Mouse (Mus musculus) kidney, embryonic 16.5 days (tissue): Measurements from ENCODE around the gene Mrpl55. TPM values are rescaled to one million over a fixed set of nuclear protein-coding genes. Genes with fewer than 3 reads are reported as not detected.
A peak's percentile ranks its signal among the peaks of the same experiment; 100 is the strongest.
"Not testable (repeated sequence)": the region's sequence is repeated elsewhere in the genome, so short reads cannot be mapped to it uniquely, and the experiment has no call there.

Experiments used
- ATAC-seq: fragments of 200-750 bp; cut with Nextera tagmentation; 2 replicates; pipeline ENCODE4 v1.8.0; 2017; ENCODE audit warnings: moderate TSS enrichment; ENCODE audit not compliant: low FRiP score, low TSS enrichment
- H3K27ac ChIP-seq: fragments of 300-500 bp; sonication (generic); 2 replicates; pipeline ENCODE4 v1.5.1; 2014; ENCODE audit warnings: low read length
- H3K27me3 ChIP-seq: fragments of 300-500 bp; sonication (generic); 2 replicates; pipeline ENCODE4 v1.6.1; 2014; ENCODE audit warnings: low read length, control low read depth, mixed read lengths; ENCODE audit not compliant: insufficient read depth
- H3K36me3 ChIP-seq: fragments of 300-500 bp; sonication (generic); 2 replicates; pipeline ENCODE4 v1.6.1; 2014; ENCODE audit warnings: low read length, control low read depth, mixed read lengths; ENCODE audit not compliant: insufficient read depth
- H3K4me1 ChIP-seq: fragments of 300-500 bp; sonication (generic); 2 replicates; pipeline ENCODE4 v1.6.1; 2014; ENCODE audit warnings: low read length, control low read depth, mixed read lengths; ENCODE audit not compliant: insufficient read depth
- H3K4me2 ChIP-seq: fragments of 300-500 bp; sonication (generic); replicated peaks from 2 replicates; pipeline ENCODE4 v1.6.1; 2014; ENCODE audit warnings: low read depth, low read length
- H3K4me3 ChIP-seq: fragments of 300-500 bp; sonication (generic); 2 replicates; pipeline ENCODE4 v1.5.1; 2014; ENCODE audit warnings: mild to moderate bottlenecking, low read length
- H3K9ac ChIP-seq: fragments of 300-500 bp; sonication (generic); replicated peaks from 2 replicates; pipeline ENCODE4 v1.6.1; 2014; ENCODE audit warnings: low read length
- H3K9me3 ChIP-seq: fragments of 300-500 bp; sonication (generic); 2 replicates; pipeline ENCODE4 v1.6.1; 2016; ENCODE audit warnings: low read length, control low read depth
- WGBS: fragments of 180-500 bp; shearing (Covaris S2); extraction: QIAGEN DNeasy Blood & Tissue Kit; methylation state at CpG from one replicate; pipeline ENCODE4 v1.1.7; 2014; 5-methylcytosine and 5-hydroxymethylcytosine counted together
- polyA plus RNA-seq: library from polyadenylated mRNA; unstranded; fragments of >200 nt; fragmentation: Nextera tagmentation; extraction: Ambion mirVana; gene quantifications from 2 replicates; pipeline ENCODE4 v1.2.1, GENCODE M21; 2015

The Mrpl55 gene
- polyA plus RNA-seq, 1 experiment from 2014 or later, result 104 TPM

DNA sequence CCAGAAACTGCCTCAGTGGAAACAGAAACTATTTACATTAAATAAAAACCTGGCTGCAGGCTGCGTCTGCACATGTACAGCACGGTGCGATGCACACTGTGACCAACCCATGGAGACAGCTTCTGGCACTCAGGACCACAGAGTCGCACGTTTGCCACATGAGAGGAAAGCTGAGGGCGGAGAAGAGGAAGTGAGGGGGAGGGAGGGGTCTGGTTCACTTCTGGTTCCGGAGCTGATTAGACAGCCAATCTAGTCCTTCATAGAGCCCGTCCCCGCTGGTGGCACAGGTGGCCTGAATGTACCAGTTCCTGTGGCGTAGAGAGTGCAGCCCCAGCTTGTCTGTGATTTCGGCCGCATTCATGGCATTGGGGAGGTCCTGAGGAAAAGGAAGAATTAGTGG is 10.0 kb downstream of the Mrpl55 start:
- H3K9me3 ChIP-seq, H3K9ac ChIP-seq, H3K27me3 ChIP-seq, H3K27ac ChIP-seq, H3K4me3 ChIP-seq, ATAC-seq, H3K4me2 ChIP-seq: not testable (repeated sequence)
- H3K4me1 ChIP-seq, result peaks cover 24% of the 10 kb centered on the region; the same call in 1 of the 2 replicates
- 74% methylated on average over 12 of the region's 12 CpGs for WGBS
- H3K36me3 ChIP-seq, result peaks cover 44% of the 10 kb centered on the region

DNA sequence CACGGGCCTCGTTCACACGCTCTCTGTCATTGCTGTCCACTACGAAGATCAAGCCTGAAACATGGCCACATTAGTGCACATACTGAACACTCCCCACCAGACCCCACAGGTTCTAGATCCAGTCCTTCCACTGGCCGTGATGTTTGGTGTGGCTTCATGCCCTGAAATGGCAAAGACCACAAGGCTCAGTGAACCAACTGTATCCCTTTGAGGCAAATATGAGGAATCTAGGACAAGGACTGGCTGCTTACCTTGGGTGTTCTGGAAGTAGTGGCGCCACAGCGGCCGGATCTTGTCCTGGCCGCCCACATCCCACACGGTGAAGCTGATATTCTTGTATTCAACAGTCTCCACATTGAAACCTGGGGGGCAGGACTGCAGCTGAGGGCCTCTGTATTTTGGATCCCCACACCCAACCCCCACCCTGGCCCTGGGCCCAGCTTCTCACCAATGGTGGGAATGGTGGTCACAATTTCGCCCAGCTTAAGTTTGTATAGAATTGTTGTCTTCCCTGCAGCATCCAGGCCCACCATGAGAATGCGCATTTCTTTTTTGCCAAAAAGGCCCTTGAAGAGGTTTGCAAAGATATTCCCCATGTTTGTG is 10.7 kb downstream of the Mrpl55 start:
- WGBS, result 89% methylated on average over 12 of the region's 12 CpGs
- Histone ChIP-seq H3K9ac (no peak overlapping the region), H3K27me3 (no peaks in the 10 kb centered on the region), H3K9me3 (no peaks in the 10 kb centered on the region), H3K36me3 (peaks cover 48% of the 10 kb centered on the region), H3K4me2 (no peak overlapping the region), H3K4me1 (peaks cover 23% of the 10 kb centered on the region), H3K27ac (no peak overlapping the region), H3K4me3 (no peak overlapping the region)
- ATAC-seq, result no peak

DNA sequence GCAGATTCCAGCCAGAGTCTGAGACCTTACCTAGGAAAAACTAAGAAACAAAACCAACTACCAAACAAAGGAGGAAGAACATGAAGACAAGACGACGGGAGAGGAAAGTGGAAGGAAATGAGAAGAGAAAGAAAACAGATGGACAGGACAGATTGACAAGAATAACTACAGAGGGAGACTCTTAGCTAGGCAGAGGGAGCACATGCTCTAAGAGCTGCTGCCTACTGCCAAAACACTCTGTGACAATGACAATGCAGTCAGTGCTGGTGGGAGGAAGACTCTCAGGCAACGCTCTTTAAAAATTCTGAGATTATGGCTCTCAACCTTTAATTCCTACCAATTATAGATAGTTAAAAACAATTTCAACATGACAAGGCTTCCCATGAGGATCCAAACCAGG is 14.7 kb downstream of the Mrpl55 start:
- 79% methylated on average over 3 of the region's 3 CpGs for WGBS

DNA sequence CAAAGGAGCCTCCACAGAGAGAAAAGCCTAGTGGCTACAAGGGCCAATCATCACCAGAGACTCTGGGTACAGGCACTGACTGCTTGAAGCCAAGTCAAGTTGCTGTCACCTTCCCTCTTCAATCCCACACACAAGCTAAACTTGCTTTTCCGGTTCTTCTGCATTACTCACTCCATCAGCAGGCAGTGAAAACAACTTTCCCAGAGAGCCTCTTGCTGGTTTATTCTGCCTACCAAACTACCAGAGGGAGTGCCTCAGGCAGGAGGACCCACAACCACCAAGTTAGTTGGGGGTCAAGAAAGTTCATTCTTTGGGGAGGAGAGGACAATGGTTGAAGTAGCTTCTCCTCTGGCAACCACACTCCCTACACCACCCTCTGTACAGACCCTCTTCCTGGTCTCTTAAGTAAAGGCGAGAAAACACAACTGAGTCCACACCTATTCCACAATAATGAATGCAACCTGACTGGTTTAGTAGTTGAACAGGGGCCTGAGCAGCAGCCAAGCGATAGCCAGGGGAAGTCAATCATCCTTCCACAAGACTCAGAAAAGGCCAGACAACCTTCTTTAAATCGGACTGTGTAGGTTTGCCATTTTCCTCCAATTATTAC is 16.2 kb downstream of the Mrpl55 start:
- Histone ChIP-seq H3K4me2 (peak overlapping the region; percentile 7; the same call in 1 of the 2 replicates), H3K27me3 (no peaks in the 10 kb centered on the region), H3K9me3 (no peaks in the 10 kb centered on the region), H3K4me3 (no peak overlapping the region), H3K27ac (peak overlapping the region; percentile 79), H3K9ac (no peak overlapping the region), H3K36me3 (peaks cover 36% of the 10 kb centered on the region), H3K4me1 (peaks cover 20% of the 10 kb centered on the region)
- WGBS, result 73% methylated on average over 4 of the region's 4 CpGs
- peak; percentile 51; the same call in 1 of the 2 replicates for ATAC-seq

More for the DNA sequence above, 14.7 kb downstream of the Mrpl55 start:
- peaks cover 41% of the 10 kb centered on the region for H3K36me3 ChIP-seq
- ATAC-seq, result no peak
- no peaks in the 10 kb centered on the region for H3K27me3 ChIP-seq
- H3K9ac ChIP-seq, result no peak overlapping the region
- H3K9me3 ChIP-seq, result no peaks in the 10 kb centered on the region
- no peak overlapping the region for H3K27ac ChIP-seq
- no peak overlapping the region for H3K4me2 ChIP-seq
- no peak overlapping the region for H3K4me3 ChIP-seq
- H3K4me1 ChIP-seq, result peaks cover 16% of the 10 kb centered on the region

DNA sequence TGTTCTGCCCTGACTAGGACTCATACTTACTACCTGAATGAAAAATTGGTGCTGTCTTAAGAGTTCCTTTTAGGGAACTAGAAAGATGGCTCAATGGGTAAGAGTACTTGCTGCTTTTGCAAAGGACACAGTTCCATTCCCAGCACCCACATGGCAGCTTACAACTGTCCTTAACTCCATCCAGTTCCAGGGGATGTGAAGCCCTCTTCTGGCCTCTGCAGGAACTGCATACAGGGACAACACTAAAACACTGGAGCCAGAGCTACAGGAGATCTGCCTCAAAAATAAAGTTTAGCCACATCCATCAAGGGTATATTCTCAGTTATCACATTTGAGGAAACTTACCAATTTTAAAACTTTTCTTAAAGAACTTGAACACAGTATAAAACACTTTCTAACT is 16.8 kb downstream of the Mrpl55 start:
- no peak for ATAC-seq
- Histone ChIP-seq H3K9ac (no peak overlapping the region), H3K4me1 (peaks cover 23% of the 10 kb centered on the region), H3K4me3 (no peak overlapping the region), H3K36me3 (peaks cover 34% of the 10 kb centered on the region), H3K9me3 (no peaks in the 10 kb centered on the region), H3K27me3 (no peaks in the 10 kb centered on the region), H3K27ac (peak overlapping the region; percentile 79), H3K4me2 (no peak overlapping the region; the same call in 1 of the 2 replicates)

DNA sequence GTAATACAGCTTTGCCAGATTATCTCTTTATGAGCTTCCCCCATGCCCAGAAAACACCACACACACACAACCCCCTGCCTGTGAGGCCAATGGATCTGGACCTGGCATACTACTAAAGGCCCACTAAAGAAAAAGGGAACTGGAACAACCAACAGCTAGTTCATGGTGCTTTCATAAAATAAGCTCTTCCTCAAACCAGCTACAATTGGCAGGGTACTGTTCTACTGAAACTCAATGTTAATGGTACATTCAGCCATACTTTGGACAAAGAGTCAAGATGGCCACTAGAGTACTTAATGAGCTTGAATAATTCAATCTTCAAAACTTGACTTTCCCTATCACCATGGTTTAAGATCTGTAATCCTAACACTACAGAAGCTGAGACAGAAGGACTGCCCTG is 19.3 kb downstream of the Mrpl55 start:
- Histone ChIP-seq H3K27me3 (no peaks in the 10 kb centered on the region), H3K9ac (no peak overlapping the region), H3K27ac (no peak overlapping the region), H3K9me3 (no peaks in the 10 kb centered on the region), H3K4me1 (peaks cover 48% of the 10 kb centered on the region), H3K4me2 (no peak overlapping the region), H3K4me3 (no peak overlapping the region), H3K36me3 (peaks cover 20% of the 10 kb centered on the region)
- ATAC-seq, result no peak

DNA sequence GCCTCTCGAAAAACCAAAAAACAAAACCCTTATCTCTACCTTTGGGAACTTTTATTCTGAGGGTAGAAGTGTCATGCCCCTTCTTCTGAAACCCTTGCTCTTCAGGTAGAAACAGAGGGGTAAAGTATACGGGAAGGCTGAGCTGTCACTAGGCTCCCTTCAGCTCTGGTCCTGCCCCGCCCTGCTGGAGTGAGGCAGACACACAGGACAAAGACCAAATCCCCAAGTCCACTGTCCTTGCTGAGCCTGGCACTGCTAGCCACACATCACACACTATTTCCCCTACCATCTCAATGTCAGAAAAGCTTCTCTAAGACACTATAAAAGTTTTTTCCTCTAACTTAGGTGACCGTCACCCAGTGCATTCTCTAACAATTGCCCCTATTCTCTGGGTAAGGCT is 20.0 kb downstream of the Mrpl55 start:
- H3K9ac ChIP-seq, result no peak overlapping the region
- H3K27me3 ChIP-seq, result no peaks in the 10 kb centered on the region
- H3K4me3 ChIP-seq, result no peak overlapping the region
- H3K27ac ChIP-seq, result no peak overlapping the region
- no peak overlapping the region for H3K4me2 ChIP-seq
- peaks cover 49% of the 10 kb centered on the region for H3K4me1 ChIP-seq
- no peaks in the 10 kb centered on the region for H3K9me3 ChIP-seq
- no peak for ATAC-seq
- H3K36me3 ChIP-seq, result peaks cover 18% of the 10 kb centered on the region
- WGBS, result 82% methylated on average over 4 of the region's 4 CpGs

DNA sequence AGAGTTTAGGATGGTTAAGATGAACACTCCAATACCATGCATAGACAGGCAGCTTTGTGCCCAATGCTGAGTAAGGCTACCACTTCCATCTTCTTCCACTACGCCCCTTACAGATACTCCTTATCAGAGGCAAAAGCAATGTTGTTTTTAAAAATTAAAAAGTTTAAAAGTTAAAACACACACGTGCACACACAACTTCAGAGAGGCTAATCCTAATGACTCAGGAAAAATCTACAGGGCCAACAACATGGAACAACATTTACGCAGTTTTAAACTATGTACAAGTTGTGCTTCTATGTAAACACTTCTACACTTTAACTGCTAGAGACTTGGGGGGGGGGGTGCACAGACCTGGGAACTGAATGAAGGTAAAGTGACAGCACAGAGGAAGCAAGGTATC is 21.7 kb downstream of the Mrpl55 start:
- H3K4me3 ChIP-seq, result no peak overlapping the region
- H3K4me2 ChIP-seq, result no peak overlapping the region
- 92% methylated on average over 3 of the region's 3 CpGs for WGBS
- H3K36me3 ChIP-seq, result peaks cover 7% of the 10 kb centered on the region; the same call in 1 of the 2 replicates
- H3K4me1 ChIP-seq, result peaks cover 44% of the 10 kb centered on the region
- H3K9me3 ChIP-seq, result no peaks in the 10 kb centered on the region
- no peaks in the 10 kb centered on the region for H3K27me3 ChIP-seq
- no peak for ATAC-seq
- H3K27ac ChIP-seq, result no peak overlapping the region
- H3K9ac ChIP-seq, result no peak overlapping the region

DNA sequence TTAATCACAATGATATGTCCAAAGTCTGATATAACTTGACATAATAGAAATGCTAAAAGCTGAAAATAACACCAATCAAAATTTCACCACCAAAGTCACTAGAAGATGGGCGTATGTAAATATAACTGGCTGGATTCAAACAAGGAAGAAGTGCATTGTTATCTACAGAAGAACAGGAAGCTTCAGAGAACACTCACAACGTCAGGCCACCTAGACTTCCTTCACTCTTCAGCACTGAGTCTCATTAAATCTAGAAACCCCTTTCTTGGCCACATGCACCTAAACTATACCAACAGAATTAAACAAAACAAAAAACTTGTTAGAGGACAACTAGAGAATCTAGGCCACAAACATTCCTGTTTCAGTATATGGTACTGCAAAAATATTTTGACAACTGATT is 22.2 kb downstream of the Mrpl55 start:
- Histone ChIP-seq H3K4me2 (no peak overlapping the region), H3K4me3 (no peak overlapping the region), H3K27ac (no peak overlapping the region), H3K9ac (no peak overlapping the region), H3K36me3 (peaks cover 6% of the 10 kb centered on the region; the same call in 1 of the 2 replicates), H3K27me3 (no peaks in the 10 kb centered on the region), H3K9me3 (no peaks in the 10 kb centered on the region), H3K4me1 (peaks cover 43% of the 10 kb centered on the region)
- 58% methylated on average over 2 of the region's 2 CpGs for WGBS
- no peak for ATAC-seq

DNA sequence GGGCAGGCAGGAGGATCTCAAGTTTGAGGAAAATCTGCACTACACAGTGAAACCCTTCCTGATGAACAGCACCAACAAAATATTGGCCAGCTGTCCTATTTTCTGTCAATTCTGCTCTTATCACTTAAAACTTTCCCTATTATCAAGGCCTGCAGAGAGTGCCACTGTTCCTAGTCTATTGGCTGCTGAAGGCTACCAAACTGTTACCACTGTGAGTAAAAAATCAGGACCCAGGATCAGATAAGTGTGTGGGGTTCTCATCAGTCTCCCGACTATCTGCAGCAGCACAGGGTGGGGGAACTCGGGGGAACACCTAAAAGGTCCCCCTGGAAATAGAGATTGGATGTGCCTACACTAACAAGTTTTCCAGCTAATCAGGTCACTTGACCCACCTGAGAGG is 22.9 kb downstream of the Mrpl55 start:
- peaks cover 43% of the 10 kb centered on the region for H3K4me1 ChIP-seq
- H3K4me3 ChIP-seq, result peak overlapping the region; percentile 4; the same call in 1 of the 2 replicates
- 74% methylated on average over 2 of the region's 2 CpGs for WGBS

More for the DNA sequence above, 22.9 kb downstream of the Mrpl55 start:
- H3K27ac ChIP-seq, result no peak overlapping the region
- H3K36me3 ChIP-seq, result peaks cover 5% of the 10 kb centered on the region; the same call in 1 of the 2 replicates
- ATAC-seq, result no peak
- H3K4me2 ChIP-seq, result peak overlapping the region; percentile 86
- no peaks in the 10 kb centered on the region for H3K27me3 ChIP-seq
- H3K9ac ChIP-seq, result no peak overlapping the region
- no peaks in the 10 kb centered on the region for H3K9me3 ChIP-seq
